Mouse (Mus musculus) testis, adult 2 months (tissue): Measurements from ENCODE around the gene Slc25a25. TPM values are rescaled to one million over a fixed set of nuclear protein-coding genes. Genes with fewer than 3 reads are reported as not detected.

ENCODE experiments used
- H3K27ac ChIP-seq: fragments of 200-500 bp; 2 replicates; pipeline ENCODE4 v1.5.1; 2012; ENCODE audit warnings: low read depth, low read length; ENCODE audit not compliant: control insufficient read depth, insufficient read depth
- H3K27me3 ChIP-seq: fragments of 200-500 bp; 2 replicates; pipeline ENCODE4 v1.6.1; 2012; ENCODE audit warnings: mild to moderate bottlenecking, low read length, moderate library complexity; ENCODE audit not compliant: control insufficient read depth, insufficient read depth
- H3K36me3 ChIP-seq: fragments of 200-500 bp; 2 replicates; pipeline ENCODE4 v1.6.1; 2012; ENCODE audit warnings: mild to moderate bottlenecking, low read length; ENCODE audit not compliant: control insufficient read depth, insufficient read depth
- H3K4me1 ChIP-seq: fragments of 200-500 bp; 2 replicates; pipeline ENCODE4 v1.6.1; 2012; ENCODE audit warnings: low read length; ENCODE audit not compliant: control insufficient read depth, insufficient read depth
- H3K4me3 ChIP-seq: fragments of 200-500 bp; 2 replicates; pipeline ENCODE4 v1.5.1; 2012; ENCODE audit warnings: low read depth, mild to moderate bottlenecking, low read length, moderate library complexity, mixed read lengths; ENCODE audit not compliant: control insufficient read depth
- CTCF ChIP-seq: fragments of 200-500 bp; IDR thresholded peaks from 2 replicates; pipeline ENCODE4 v1.5.1; 2012; ENCODE audit warnings: low read depth, mild to moderate bottlenecking, inconsistent platforms, low read length, moderate library complexity; ENCODE audit not compliant: control insufficient read depth, insufficient read depth, insufficient replicate concordance
- POLR2A ChIP-seq: fragments of 200-500 bp; IDR thresholded peaks from 2 replicates; pipeline ENCODE4 v1.6.1; 2012; ENCODE audit warnings: low read depth, mild to moderate bottlenecking, inconsistent platforms, low read length, moderate library complexity; ENCODE audit not compliant: control insufficient read depth
- polyA plus RNA-seq: library from polyadenylated mRNA; depleted of rRNA; stranded (reverse); fragments of >200 nt; gene quantifications from 2 replicates; pipeline ENCODE4 v1.2.3, GENCODE M21; 2012

Gene Slc25a25
- polyA plus RNA-seq, 1 experiment = 38.4 TPM

DNA sequence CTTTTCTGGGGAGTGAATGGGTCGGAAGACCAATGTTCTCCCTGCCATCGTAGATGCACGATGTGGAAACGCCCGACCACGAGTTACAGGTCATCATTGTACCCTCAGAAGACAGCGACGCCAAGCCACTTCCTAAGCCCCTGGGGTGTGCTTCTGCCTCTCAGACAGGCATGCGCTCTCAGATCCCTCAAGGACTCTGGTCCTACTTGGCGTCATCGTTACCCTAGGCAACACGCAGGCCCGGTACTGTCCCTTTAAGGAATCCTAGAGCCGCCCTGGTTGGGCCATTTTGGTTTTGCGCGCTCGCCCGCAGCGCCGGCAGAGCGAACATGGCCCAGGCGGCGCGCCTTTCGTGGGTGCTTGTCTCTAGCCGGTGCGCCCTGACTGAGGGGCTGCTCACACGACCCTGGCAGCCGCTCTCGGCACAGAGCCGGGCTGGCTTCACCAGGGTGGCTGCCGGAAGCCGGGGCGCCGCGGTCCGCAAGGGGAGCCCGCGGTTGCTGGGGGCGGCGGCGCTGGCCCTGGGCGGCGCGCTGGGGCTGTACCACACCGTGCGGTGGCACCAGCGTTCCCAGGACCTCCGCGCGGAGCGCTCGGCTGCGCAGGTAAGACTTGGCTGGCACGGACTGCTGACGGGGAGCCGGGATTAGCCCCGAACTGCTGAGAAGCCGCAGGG lies 55.2 kb downstream of the Slc25a25 start:
- Histone ChIP-seq H3K4me3 (peak overlapping the region; percentile 91), H3K4me1 (peaks cover 26% of the 10 kb centered on the region), H3K27ac (peak overlapping the region; percentile 94), H3K27me3 (no peaks in the 10 kb centered on the region), H3K36me3 (no peaks in the 10 kb centered on the region)
- TF ChIP-seq POLR2A (peak; percentile 26), CTCF (no peak)

- peak; percentile 47 for TF ChIP-seq POLR2A
- TF ChIP-seq CTCF = no peak
- no peaks in the 10 kb centered on the region for H3K27me3 ChIP-seq
- peak within 1 kb of the TSS; percentile 94 for H3K27ac ChIP-seq
- peaks cover 26% of the 10 kb centered on the region for H3K4me1 ChIP-seq
- H3K36me3 ChIP-seq = no peaks in the 10 kb centered on the region
- peak within 1 kb of the TSS; percentile 91 for H3K4me3 ChIP-seq
These were observed 55.7 kb downstream of the Slc25a25 start, which contains the start of gene Ptges2 for GRCm38 (mm10) chr2:32395484-32395945. Ptges2 (plus strand) TSS chr2:32395896.

DNA sequence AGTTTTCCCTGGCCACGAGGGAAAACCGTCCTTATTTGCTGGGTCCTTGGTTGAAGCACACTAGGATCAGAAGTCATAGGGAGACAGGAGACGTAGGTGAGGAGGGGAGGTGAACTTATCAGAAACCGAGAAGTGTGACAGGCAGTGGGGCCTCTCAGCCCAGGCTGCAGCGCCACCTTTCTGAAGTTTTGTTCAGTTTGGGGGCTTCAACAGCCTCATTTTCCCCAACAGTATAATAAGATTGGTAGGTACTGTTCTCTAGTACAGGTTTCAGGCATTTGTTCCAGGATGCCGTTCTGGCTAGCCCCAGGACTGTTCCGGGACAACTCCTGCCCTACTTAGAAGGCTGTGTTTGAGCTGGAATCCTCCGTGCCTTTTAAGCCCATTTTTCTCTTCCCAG lies 56.3 kb downstream of the Slc25a25 start:
- TF ChIP-seq CTCF (0 out of 2 replicates have a peak, but pooled peaks have one; percentile 6), POLR2A (no peak)
- Histone ChIP-seq H3K36me3 (no peaks in the 10 kb centered on the region), H3K27ac (peak overlapping the region; percentile 94), H3K4me3 (peak overlapping the region; percentile 91), H3K4me1 (peaks cover 26% of the 10 kb centered on the region), H3K27me3 (no peaks in the 10 kb centered on the region)

DNA sequence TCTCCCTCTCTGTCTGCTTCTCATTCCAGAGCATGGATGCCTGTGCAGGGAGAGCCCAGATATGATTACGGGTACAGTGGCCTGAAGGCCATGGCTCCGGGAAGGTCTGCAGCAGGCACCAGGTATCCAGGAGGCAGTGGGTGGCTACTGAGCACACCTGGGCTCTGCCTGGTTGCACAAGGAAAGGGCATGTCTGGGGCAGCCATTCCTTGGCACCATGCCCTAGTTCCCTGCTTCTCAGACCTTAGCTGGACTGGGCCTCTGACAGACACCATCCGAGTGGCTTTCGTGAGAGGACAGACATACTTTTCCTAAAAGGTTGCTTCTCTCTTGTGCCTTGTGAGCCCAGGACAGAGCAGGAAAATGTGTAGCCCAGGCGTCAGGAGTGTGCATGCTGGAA lies 59.2 kb downstream of the Slc25a25 start:
- no peaks in the 10 kb centered on the region for H3K27me3 ChIP-seq
- TF ChIP-seq POLR2A = no peak
- TF ChIP-seq CTCF = no peak
- H3K4me3 ChIP-seq = no peak overlapping the region
- H3K36me3 ChIP-seq = no peaks in the 10 kb centered on the region
- H3K4me1 ChIP-seq = peaks cover 21% of the 10 kb centered on the region
- H3K27ac ChIP-seq = no peak overlapping the region

GRCm38 (mm10) chr2:32390871-32391270 lies 60.4 kb downstream of the Slc25a25 start:
- H3K4me1 ChIP-seq = peaks cover 10% of the 10 kb centered on the region
- no peak overlapping the region for H3K27ac ChIP-seq
- no peaks in the 10 kb centered on the region for H3K27me3 ChIP-seq
- no peak overlapping the region for H3K4me3 ChIP-seq
- TF ChIP-seq POLR2A (no peak), CTCF (no peak)
- H3K36me3 ChIP-seq = no peaks in the 10 kb centered on the region

DNA sequence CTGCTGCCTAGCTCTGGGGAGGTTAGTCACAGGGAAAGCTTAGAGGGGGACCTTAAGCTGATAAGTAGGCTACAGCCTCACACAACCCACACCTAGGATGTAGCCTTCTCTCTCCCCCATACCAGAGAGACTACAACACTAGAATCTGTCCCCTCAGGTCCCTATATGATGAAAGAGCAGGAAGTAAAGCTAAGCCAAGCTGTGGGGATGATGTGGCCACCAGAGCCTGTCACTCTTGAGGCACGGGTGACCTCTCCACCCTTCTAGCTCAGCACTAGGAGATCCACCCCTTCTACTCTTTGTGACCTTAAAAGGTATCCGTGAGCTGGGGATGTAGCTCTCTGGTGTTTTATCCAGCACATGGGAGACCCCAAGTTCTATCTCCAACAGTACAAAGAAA lies 62.1 kb downstream of the Slc25a25 start:
- Histone ChIP-seq H3K4me3 (no peak overlapping the region), H3K27me3 (no peaks in the 10 kb centered on the region), H3K27ac (0 out of 2 replicates have a peak overlapping the region, but pooled peaks have one; percentile 63), H3K36me3 (no peaks in the 10 kb centered on the region), H3K4me1 (no peaks in the 10 kb centered on the region)
- TF ChIP-seq POLR2A (no peak), CTCF (no peak)

GRCm38 (mm10) chr2:32387706-32388490 lies 63.3 kb downstream of the Slc25a25 start, which contains the start of gene Lcn2:
Lcn2 (minus strand) TSS chr2:32388252.
- H3K27me3 ChIP-seq = no peaks in the 10 kb centered on the region
- no peak for TF ChIP-seq POLR2A
- no peak for TF ChIP-seq CTCF
- no peaks in the 10 kb centered on the region for H3K36me3 ChIP-seq
- H3K4me1 ChIP-seq = no peaks in the 10 kb centered on the region
- peak within 1 kb of the TSS; percentile 75 for H3K27ac ChIP-seq
- H3K4me3 ChIP-seq = peak within 1 kb of the TSS; percentile 7; the same call in 1 of the 2 replicates
